Mouse (Mus musculus): ENCODE measurements around the gene Aip. TPM values are rescaled to one million over a fixed set of nuclear protein-coding genes. Genes with fewer than 3 reads are reported as not detected.

The Aip gene
- polyA plus RNA-seq, 1 experiment from 2014 or later: 47.0 TPM

GRCm38 (mm10) chr19:4169378-4169784 lies 43.7 kb upstream of the Aip start:
- H3K9me3 ChIP-seq (ENCODE audit: control insufficient read depth, low read length): no peaks in the 10 kb centered on the region
- ATAC-seq (ENCODE audit: low FRiP score, low TSS enrichment) (peak; percentile 93), DNase-seq (ENCODE audit: low spot score) (peak; percentile 99)
- under 1% methylated on average over 42 of the region's 43 CpGs for WGBS
- peak overlapping the region; percentile 81 for H3K4me2 ChIP-seq (replicated peaks; ENCODE audit: low read depth)
- H3K9ac ChIP-seq (ENCODE audit: low read length): peak overlapping the region; percentile 86
- TF ChIP-seq CTCF (IDR thresholded peaks at IDR 0.05; ENCODE audit: low read depth): peak; percentile 99
- TF ChIP-seq EP300 (optimal IDR thresholded peaks at IDR 0.05): peak; percentile 83
- H3K36me3 ChIP-seq (ENCODE audit: control insufficient read depth, insufficient read depth, low read length): no peaks in the 10 kb centered on the region
- peaks cover 5% of the 10 kb centered on the region; the same call in 1 of the 2 replicates for H3K4me1 ChIP-seq (replicated peaks; ENCODE audit: control insufficient read depth, insufficient read depth)
- peak overlapping the region; percentile 95 for H3K27ac ChIP-seq (replicated peaks)
- H3K27me3 ChIP-seq (ENCODE audit: control insufficient read depth, insufficient read depth, low read length): no peaks in the 10 kb centered on the region
- peak overlapping the region; percentile 44 for H3K4me3 ChIP-seq (ENCODE audit: low read depth, low read length)

- H3K27me3 ChIP-seq (ENCODE audit: control insufficient read depth, insufficient read depth, low read length): no peaks in the 10 kb centered on the region
- ATAC-seq (ENCODE audit: low FRiP score, low TSS enrichment): no peak
- no peak overlapping the region for H3K4me3 ChIP-seq (ENCODE audit: low read depth, low read length)
- no peak overlapping the region for H3K27ac ChIP-seq (replicated peaks)
- TF ChIP-seq CTCF (IDR thresholded peaks at IDR 0.05; ENCODE audit: low read depth) (no peak), EP300 (optimal IDR thresholded peaks at IDR 0.05) (no peak)
- WGBS: 80% methylated on average over 9 of the region's 9 CpGs
- no peak overlapping the region for H3K4me2 ChIP-seq (replicated peaks; ENCODE audit: low read depth)
- no peak overlapping the region for H3K9ac ChIP-seq (ENCODE audit: low read length)
- peaks cover 5% of the 10 kb centered on the region; the same call in 1 of the 2 replicates for H3K4me1 ChIP-seq (replicated peaks; ENCODE audit: control insufficient read depth, insufficient read depth)
- no peak for DNase-seq (ENCODE audit: low spot score)
- H3K9me3 ChIP-seq (ENCODE audit: control insufficient read depth, low read length): no peaks in the 10 kb centered on the region
- H3K36me3 ChIP-seq (ENCODE audit: control insufficient read depth, insufficient read depth, low read length): no peaks in the 10 kb centered on the region
Measured at GRCm38 (mm10) chr19:4166678-4167476, 41.2 kb upstream of the Aip start.

- 0 out of 2 replicates have a peak, but pooled peaks cover under 1% of the 10 kb centered on the region for H3K4me1 ChIP-seq (replicated peaks; ENCODE audit: control insufficient read depth, insufficient read depth)
- H3K4me2 ChIP-seq (replicated peaks; ENCODE audit: low read depth): no peak overlapping the region
- no peak overlapping the region for H3K4me3 ChIP-seq (ENCODE audit: low read depth, low read length)
- H3K27me3 ChIP-seq (ENCODE audit: control insufficient read depth, insufficient read depth, low read length): no peaks in the 10 kb centered on the region
- WGBS: 62% methylated on average over 2 of the region's 2 CpGs
- TF ChIP-seq CTCF (IDR thresholded peaks at IDR 0.05; ENCODE audit: low read depth): no peak
- TF ChIP-seq EP300 (optimal IDR thresholded peaks at IDR 0.05): no peak
- no peak overlapping the region for H3K9ac ChIP-seq (ENCODE audit: low read length)
- no peaks in the 10 kb centered on the region for H3K9me3 ChIP-seq (ENCODE audit: control insufficient read depth, low read length)
- H3K27ac ChIP-seq (replicated peaks): 0 out of 2 replicates have a peak overlapping the region, but pooled peaks have one; percentile 0
- ATAC-seq (ENCODE audit: low FRiP score, low TSS enrichment) (no peak), DNase-seq (ENCODE audit: low spot score) (no peak)
- peaks cover 6% of the 10 kb centered on the region for H3K36me3 ChIP-seq (ENCODE audit: control insufficient read depth, insufficient read depth, low read length)
Measured at GRCm38 (mm10) chr19:4164721-4165120, 39.1 kb upstream of the Aip start.

DNA sequence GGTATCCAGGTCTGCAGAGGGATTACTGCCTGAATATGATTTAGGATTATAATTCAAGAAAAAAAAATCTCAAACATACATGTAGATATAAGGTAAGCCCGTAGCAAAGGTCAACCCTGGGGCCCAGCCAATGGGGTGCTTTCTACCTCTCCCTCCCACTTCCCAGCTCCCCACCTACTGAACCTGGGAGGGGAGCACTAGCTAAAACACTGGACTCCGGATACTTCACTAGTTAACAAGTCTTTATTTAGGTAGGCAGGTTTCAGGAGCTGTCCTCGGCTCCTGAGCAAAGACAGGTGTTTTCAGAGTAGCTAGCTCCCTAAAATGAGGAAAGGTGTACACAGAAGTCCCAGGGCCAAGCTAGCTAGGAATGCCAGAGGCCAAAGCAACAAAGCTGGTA lies 38.4 kb upstream of the Aip start:
- no peak overlapping the region for H3K9ac ChIP-seq (ENCODE audit: low read length)
- H3K9me3 ChIP-seq (ENCODE audit: control insufficient read depth, low read length): no peaks in the 10 kb centered on the region
- ATAC-seq (ENCODE audit: low FRiP score, low TSS enrichment): no peak
- no peak overlapping the region for H3K27ac ChIP-seq (replicated peaks)
- 68% methylated on average over 3 of the region's 3 CpGs for WGBS
- no peaks in the 10 kb centered on the region for H3K27me3 ChIP-seq (ENCODE audit: control insufficient read depth, insufficient read depth, low read length)
- H3K4me2 ChIP-seq (replicated peaks; ENCODE audit: low read depth): no peak overlapping the region
- H3K4me3 ChIP-seq (ENCODE audit: low read depth, low read length): no peak overlapping the region
- no peak for DNase-seq (ENCODE audit: low spot score)
- no peaks in the 10 kb centered on the region for H3K4me1 ChIP-seq (replicated peaks; ENCODE audit: control insufficient read depth, insufficient read depth)
- TF ChIP-seq EP300 (optimal IDR thresholded peaks at IDR 0.05): no peak
- no peak for TF ChIP-seq CTCF (IDR thresholded peaks at IDR 0.05; ENCODE audit: low read depth)
- peaks cover 12% of the 10 kb centered on the region for H3K36me3 ChIP-seq (ENCODE audit: control insufficient read depth, insufficient read depth, low read length)

- H3K36me3 ChIP-seq (ENCODE audit: control insufficient read depth, insufficient read depth, low read length): peaks cover 17% of the 10 kb centered on the region
- H3K9ac ChIP-seq (ENCODE audit: low read length): 0 out of 2 replicates have a peak overlapping the region, but pooled peaks have one; percentile 1
- peak overlapping the region; percentile 70 for H3K4me3 ChIP-seq (ENCODE audit: low read depth, low read length)
- H3K27ac ChIP-seq (replicated peaks): 0 out of 2 replicates have a peak overlapping the region, but pooled peaks have one; percentile 40
- 31% methylated on average over 4 of the region's 4 CpGs for WGBS
- H3K27me3 ChIP-seq (ENCODE audit: control insufficient read depth, insufficient read depth, low read length): no peaks in the 10 kb centered on the region
- DNase-seq (ENCODE audit: low spot score) (no peak), ATAC-seq (ENCODE audit: low FRiP score, low TSS enrichment) (no peak)
- peak overlapping the region; percentile 49 for H3K4me2 ChIP-seq (replicated peaks; ENCODE audit: low read depth)
- TF ChIP-seq EP300 (optimal IDR thresholded peaks at IDR 0.05) (no peak), CTCF (IDR thresholded peaks at IDR 0.05; ENCODE audit: low read depth) (no peak)
- no peaks in the 10 kb centered on the region for H3K4me1 ChIP-seq (replicated peaks; ENCODE audit: control insufficient read depth, insufficient read depth)
- H3K9me3 ChIP-seq (ENCODE audit: control insufficient read depth, low read length): no peaks in the 10 kb centered on the region
Measured at GRCm38 (mm10) chr19:4163543-4163887, 37.9 kb upstream of the Aip start.

Measured in stomach, postnatal 0 days (tissue).